Mouse (Mus musculus) ovary, adult 2 months (tissue): ENCODE measurements around the gene Gpa33. TPM values are rescaled to one million over a fixed set of nuclear protein-coding genes. Genes with fewer than 3 reads are reported as not detected.

ENCODE experiments used
- polyA plus RNA-seq: library from polyadenylated mRNA; depleted of rRNA; stranded (reverse); fragments of >200 nt; gene quantifications from 2 replicates; pipeline ENCODE4 v1.2.3, GENCODE M21; 2012; rRNA removed

Gene Gpa33
- polyA plus RNA-seq: 0.58 and 1.3 TPM in 2 replicates

GRCm38 (mm10) chr1:166130224-166130860, at the start of gene Gpa33:
TSS of gene Gpa33 (plus strand) at chr1:166130238.

GRCm38 (mm10) chr1:166127719-166128118, 2.3 kb upstream of the Gpa33 start, which contains the start of gene Dusp27:
TSS of gene Dusp27 (minus strand) at chr1:166127922.

Other genes starting within 250 kb of the Gpa33 start
- gene Pou2f1, start 127.6 kb upstream of the Gpa33 start, polyA plus RNA-seq: 18.8 and 22.4 TPM in 2 replicates
- gene Dusp27, start 2.3 kb upstream of the Gpa33 start, polyA plus RNA-seq: not detected in 2 replicates
- gene Mael, start 108.5 kb downstream of the Gpa33 start, polyA plus RNA-seq: 0.67 and 1.0 TPM in 2 replicates
- 11.5 and 20.8 TPM in 2 replicates for gene Ildr2, start 123.9 kb downstream of the Gpa33 start, polyA plus RNA-seq
- 17.3 and 18.3 TPM in 2 replicates for gene Tada1, start 248.9 kb downstream of the Gpa33 start, polyA plus RNA-seq